Mouse (Mus musculus): ENCODE measurements around the gene Gm340.

The Gm340 gene

DNA sequence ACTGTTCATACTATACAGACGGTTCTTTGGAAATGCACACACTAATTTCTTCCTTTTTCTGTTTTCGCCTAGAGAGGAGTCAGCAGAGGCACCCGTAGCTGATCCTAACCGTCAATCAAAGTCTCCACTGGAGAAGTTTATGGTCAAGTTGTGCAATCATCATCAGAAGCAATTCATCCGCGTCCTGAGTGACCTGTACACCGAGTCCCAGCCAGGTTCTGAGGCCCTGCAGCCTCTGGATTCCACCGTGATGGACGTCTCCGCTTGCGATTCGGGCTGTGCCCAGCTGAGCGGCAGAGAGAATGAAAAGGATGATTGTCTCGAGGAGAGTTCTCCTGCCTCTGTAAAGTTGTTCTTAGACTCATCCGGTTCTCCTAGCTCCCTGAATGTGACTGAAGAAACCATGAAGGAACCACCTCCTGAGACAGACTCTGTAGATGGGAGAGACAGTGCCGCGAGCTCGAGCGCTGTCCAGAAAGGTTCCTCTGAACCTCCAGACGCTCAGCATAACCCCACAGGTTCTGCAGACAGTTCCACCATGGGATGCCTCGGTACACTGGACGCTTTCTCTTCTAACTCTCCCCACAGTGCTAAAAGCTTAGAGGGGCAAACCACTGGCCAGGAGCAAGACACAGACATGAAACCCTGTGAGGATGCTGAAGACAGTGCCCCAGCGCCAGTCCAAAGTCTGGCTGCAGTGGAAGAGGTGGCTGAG is at the start of gene Gm340:
Gene Gm340, plus strand, starts transcription at position 665 of the 715 bp plus-strand sequence.
- no peak for DNase-seq

DNA sequence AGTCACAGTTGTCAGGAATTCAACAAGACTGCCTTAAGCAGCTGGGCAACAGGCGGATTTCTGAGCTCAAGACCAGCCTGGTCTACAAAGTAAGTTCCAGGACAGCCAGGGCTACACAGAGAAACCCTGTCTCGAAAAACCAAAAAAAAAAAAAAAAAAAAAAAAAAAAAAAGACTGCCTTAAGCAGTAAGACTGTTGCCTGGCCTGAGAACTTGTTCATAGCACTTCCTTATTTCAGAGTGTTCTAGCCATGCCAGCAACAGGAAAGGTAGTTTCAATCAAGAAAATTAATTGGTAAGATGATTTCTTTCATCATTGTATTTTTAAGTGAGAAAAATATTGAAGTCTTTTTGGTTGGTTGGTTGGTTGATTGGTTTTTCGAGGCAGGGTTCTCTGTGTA is 48.1 kb upstream of the Gm340 start:
- no peak for DNase-seq

DNA sequence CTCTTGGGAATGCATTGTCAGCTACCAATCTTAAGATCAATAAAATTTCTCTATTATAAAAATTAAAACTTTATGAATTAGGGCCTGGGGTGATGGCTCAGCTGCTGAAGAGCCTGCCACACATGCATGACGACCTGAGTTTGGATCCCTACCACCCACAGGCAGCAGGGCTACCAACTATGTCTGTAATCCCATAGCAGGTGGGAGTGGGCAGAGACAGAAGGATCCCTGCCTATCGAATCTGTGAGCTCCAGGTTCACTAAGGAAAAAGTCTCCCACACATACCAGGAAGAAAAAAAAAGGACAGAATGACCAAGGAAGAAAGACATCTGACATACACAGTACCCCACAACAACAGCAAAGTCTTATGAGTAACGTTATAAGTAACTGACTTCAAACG is 25.2 kb upstream of the Gm340 start:
- DNase-seq: peak; percentile 55

DNA sequence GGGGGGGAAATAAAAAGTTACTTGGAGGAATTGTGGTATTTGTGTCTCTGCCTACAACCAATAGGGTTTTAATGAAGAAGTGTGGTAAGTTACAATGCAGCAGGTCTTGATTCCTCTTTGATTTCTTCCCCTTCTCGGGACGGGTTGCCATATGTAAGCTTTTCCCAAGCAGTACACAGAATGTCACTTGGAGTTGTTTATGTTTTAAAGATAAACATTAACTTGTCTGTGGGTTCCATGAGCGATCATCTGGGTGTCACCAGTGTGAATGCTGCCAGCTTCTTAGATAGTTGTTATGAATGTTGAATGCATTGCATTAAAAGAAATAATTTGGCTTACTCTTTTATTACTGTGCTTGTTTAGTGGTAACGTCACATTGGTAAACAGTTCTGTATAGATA is 24.7 kb upstream of the Gm340 start:
- DNase-seq: no peak

DNA sequence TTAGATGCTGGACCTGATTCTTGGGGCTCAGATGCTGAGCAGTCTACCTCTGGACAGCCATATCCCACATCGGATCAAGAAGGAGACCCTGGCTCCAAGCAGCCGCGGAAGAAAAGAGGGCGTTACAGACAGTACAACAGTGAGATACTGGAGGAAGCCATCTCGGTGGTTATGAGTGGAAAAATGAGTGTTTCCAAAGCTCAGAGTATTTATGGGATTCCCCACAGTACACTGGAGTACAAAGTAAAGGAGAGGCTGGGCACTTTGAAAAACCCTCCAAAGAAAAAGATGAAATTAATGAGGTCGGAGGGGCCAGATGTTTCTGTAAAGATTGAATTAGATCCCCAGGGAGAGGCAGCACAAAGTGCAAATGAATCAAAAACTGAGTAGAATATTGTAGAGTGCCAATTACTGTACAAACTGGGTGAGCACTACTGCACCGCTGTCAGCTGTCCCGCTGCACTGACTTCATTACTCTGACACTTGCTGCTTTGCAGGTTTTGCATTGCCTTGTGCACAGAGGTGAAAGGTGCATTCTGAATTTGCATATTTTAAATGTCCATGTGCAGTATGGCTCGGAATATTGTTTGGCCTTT is 23.2 kb upstream of the Gm340 start:
- DNase-seq: no peak

DNA sequence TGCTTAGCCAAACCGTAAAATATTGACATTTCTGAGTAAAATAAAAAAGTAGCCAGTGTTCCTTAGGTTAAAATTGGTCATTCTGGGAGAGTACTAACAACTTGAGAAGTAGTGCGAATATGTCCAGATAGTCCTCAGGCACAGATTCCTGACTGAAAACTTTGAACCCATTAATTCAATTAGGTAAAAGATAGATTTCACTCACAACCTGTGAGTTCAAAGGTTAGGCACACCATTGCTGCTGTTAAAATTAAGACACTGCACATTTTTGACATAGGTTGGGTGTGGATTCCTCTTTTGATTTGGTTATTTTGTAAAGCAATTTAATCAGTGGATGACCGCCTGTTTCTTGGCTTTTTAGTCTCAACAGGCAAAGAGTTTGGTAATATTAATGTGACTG is 21.3 kb upstream of the Gm340 start:
- DNase-seq: no peak

DNA sequence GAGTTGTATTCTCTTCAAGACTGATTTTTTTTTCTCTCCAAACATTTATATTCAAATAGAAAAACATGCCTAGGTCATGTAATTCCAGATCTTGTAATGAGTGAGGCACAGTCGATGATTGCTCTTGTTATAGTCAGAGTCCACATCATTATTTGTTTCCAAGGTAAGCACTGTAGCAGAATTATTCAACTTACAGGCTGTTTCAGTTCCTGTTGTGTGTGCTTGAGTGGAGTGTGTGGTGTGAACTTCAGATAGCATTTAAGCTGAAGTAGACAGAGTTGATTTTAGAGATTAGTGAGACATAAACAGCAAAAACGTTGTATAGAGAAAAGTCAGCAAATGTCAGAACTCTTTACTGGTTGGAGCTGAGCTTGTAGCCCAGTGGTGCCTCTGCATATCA is 13.4 kb upstream of the Gm340 start:
- no peak for DNase-seq

DNA sequence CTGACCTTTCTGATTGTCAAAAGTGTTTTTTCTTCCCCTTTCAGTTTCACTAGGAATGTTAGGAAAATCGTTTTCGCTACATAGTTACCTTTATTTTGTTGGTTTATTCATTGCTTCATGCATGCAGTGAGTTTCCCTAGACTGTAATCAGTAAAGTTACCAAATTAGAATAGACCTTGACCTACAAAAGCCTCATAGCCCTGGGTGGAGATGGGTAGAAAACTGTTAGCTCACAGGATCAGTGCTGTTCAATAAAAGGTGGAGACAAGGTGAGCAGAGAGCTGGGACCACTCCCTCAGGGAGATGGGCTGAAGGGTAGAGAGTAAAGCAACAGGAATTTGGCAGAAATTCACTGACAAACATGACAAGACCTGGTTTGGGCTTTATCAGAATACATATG is 8.5 kb upstream of the Gm340 start:
- DNase-seq: no peak

DNA sequence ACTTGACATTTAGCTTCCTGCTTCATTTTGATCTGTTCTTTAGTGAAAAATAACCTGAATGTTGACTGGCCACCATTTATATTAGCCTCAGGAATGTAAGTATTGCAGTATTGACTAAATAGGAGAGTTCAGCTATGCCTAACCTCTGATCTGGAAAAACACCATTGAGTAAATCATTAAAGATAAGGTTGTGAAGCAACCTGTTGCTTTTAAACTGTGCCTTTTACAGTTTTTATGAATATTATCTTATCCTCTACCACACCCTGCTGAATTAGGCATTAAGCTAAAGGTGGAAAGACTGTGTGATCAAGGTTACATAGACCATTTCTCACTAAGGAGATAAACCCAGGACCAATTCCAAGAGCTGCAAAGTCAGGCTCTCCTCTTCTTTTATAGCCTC is 4.6 kb upstream of the Gm340 start:
- no peak for DNase-seq

DNA sequence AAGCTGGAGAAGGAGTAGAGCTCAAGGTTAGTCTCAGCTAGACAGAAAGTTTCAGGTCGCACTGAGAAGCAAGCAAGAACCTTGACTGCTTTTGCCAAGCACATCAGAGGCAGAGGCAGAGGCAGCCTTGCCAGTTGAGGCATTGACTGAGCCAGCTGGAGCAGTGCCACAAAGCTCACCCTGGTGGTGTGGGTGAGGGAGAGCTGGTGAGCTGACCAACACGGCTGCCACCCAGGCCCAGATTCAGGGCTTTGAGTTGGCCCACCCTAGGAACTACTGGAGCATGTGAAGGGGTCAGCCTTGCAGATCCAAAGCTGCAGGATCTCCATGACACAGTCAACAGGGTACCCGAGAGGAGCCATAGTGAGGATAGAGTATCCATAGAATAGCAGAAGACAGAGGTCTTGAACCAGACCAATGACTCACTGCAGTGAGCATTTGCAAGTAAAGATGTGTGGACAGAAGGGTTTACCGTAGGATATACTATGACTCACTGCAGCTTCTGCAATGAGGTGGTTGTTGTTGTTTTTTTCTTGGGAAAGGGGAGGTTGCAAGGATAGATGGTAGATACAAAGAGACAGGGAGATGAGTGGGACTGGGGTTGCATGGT is 2.8 kb upstream of the Gm340 start:
- DNase-seq: no peak

DNA sequence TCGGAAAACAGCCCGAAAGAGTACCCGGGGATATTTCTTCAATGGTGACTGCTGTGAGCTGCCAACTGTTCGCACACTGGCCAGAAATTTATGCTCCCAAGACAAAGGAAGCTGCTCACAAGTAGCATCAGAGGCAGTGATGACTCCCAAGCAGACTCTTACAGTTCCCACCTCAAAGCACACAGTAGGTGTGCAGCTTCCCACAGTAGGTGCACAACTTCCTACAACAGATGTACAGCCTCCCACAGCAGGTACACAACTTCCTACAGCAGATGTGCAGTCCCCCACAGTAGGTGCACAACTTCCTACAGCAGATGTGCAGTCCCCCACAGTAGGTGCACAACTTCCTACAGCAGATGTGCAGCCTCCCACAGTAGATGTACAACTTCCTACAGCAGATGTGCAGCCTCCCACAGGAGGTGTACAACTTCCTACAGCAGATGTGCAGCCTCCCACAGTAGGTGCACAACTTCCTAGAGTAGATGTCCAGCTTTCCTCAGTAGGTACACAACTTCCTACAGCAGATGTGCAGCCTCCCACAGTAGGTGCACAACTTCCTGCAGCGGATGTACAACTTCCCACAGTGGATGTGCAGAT is 846 bp downstream of the Gm340 start:
- no peak for DNase-seq

DNA sequence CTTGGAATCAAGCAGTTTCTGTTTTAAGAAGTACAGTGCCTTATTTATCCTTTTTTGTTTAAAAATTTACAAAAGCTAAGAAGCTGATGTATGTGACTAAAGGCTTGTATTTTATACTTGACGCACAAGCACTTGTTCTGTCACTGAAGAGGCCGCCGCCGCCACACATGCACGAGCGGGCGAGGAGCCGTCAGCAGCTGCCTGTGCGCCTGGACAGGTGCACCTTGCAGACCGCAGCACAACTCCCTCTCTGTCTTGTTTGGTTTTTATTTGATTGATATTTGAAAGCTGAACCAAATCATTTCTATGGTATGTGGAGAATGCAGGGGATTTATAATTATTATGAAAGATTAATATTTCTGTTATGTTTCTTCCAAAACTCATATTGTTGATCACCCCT is 4.6 kb downstream of the Gm340 start:
- DNase-seq: no peak

DNA sequence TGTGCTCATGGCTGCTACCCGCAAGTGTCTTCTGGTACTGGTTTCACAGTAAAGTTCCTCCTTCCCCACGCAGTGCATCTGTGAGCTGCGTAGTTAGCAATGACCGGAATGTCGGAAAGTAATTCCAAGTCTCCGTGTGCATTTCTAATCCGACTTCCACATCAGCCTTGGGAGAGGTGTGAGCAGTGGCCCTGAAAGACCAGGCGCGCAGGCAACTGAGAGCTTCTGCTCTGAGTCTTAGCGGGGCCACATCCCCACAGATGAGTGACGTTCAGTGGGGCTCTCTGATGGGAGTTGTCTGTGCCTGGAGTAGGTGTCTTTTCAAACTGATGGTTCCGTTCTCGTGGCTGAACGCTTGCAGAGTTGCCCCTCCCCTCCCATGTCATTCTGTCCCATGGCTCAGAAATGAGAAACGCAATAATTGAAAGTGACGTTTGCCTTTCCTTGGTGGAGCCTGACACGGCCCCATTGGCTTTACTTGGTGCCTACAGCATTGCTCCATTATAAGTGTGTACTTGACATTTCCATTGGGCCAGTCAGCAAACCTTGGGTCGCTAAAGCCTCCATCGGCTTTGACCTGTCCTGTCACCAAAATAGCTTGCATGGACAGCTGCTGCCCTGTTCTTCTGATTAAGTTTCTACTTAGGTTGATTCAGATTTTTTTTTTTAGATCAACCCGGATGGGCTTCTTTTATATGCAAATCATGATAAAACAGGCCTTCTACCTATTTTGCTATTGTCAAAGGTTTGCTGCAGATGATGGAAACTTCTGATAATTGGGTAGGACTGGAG is 5.5 kb downstream of the Gm340 start:
- DNase-seq: no peak

DNA sequence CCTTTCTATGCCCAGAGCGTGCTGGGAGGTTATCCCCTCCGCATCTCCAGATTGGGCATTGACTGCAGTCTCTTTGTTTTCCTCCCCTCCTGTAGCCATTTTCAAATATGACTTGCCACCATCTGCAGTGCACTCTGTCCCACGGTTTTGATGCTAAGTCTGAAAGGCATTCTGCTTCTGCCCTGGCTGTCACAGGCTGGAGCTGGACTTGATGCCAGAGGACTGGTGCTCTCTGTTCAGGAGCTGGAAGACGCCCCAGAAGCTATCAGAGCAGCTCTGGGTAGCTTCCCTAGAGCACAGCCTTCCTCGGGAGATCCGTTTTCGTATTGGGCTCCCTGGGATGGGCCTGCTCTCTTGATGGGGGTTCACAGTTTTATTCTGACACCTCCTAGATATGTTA is 6.9 kb downstream of the Gm340 start:
- no peak for DNase-seq

DNA sequence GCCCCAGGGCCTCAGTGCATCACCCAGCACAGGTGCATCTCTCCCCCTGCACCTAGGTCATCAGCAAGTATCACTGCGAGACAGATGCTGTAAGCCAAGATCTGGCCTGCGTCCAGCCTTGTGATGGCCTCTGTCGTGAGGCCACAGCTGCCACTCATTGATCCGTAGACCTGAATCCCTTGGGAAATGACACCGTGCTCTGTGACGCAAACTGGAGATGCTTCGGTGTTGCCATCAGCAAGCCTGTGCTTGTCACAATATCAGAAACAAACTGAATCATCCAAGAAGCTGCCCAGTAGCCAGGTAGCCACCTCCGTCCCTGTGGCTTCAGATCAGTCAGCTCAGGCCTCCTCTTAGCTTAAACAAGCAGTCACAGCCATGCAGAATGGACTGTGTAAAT is 7.5 kb downstream of the Gm340 start:
- DNase-seq: no peak

DNA sequence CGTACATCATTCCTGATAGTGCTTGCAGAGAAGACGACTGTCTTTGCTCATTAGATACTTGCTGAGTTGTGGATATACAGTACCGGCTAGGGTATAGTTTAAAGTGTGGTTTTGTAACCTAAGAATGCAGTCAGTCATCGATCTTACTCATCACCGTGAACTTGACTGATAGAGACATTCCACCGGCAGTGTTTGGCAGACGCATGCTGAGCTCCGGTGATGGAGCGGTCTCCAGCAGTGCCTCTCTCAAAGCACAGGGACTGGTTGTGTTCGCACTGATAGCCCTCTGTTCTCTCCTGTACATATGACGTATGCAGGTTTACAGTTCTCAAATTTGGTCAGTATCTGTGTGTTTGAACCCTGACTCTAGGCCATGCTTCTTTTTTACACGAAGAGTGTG is 9.6 kb downstream of the Gm340 start:
- DNase-seq: no peak

DNA sequence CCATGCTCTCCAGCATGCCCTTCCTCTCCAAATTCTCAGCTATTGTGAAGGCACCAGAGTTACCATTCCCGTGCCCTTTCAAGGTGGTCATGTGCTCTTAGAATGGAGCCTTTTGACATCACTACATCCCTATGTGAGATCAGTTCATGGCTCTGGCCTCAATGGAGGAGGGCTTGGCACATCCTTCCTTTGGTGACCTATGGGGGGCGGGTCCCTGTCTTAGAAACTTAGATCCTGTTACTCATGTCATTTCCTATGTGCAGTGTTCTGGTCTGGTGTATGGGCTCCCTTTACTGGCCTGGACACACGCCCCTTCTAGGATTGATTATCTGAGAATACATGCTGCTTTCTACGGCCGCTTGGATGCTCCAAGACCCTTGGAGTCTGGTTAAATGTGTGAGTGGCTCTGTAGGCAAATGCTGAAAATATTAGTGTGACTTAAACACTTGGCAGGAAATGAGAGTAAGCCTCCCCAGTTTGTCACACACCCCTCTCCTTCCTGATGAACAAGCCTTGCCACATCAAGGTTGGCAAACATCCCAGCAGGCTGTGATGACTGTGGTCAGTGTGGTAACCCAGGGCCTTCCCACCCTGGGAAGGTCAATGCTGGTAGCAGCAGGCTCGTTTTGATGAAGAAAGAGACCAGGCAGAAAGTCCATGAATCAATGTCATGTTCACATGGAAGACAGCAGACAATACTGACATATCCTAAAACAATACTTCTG is 15.2 kb downstream of the Gm340 start:
- DNase-seq: peak; percentile 62

DNA sequence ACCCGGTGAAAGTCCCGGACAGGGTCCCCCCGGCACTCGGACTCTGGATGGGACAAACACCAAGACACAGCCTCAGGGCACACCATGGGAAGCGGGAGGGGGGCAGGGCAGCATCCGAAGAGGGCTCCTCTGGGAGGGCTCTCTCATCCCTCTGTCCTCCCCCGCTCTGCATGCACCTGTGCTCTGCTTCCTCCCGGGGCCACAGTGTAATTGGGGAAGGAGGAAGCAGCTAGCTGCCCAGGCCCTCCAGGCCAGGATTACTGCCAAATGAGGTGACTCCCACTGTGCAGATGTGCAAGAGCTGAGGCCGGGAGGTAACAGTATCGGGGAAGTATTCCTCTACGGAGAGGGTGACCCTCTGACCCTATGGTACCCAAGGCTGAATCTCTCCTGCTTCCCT is 18.5 kb downstream of the Gm340 start:
- no peak for DNase-seq

DNA sequence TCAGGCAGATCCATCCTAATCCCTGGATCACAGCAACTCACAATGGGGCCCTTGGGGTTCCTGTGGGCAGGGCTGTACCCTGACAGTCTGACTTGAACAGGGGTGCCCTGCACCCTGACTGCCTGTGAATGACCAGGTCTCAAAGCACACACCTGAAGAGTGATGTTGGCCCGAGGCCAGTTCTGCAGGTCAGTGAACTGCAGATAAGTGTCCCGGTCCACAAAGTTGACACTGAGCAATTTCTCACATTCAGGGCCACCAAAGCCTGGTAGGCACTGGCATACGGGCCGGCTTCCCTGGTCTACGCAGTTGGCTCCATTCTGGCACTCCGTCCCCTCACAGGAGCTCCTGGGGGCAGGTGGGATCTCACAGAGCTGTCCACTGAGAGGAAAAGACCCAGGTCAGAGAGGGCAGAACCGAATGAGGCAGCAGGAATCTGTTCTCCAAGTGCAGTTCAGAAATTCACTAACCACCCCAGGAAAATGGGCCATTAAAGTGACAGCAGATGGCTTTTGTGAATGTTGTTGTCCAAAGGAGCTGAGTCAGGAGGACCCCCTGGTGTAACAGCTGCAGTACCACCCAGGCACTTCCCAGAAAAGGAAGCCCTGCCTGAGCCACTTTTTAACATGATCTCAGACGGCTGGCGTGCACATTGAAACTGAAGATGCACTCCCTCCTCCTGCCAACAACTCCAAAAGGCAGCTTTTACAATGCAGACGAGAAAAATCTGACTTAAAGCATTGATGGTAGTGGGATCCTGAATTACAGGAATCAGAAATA is 24.2 kb downstream of the Gm340 start:
- peak; percentile 64 for DNase-seq

DNA sequence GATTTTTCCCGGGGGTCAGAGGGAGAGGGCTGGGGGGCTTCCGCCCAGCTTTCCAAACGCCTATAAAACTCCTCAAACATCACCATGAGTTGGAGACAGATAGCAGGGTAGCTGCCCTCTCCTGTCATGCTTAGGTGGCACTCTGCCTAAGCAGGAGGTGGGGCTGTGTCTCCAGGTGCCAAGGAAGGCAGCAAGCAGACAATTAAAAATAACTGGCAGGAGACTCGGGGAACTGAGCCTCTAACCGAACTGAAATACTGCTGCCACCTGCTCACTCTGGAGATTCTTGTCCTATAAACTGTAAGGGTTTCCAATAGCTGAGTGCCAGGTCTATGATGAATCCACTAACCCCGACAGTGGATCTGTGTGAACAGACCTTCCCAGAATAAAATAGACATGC is 29.5 kb downstream of the Gm340 start:
- DNase-seq: no peak

DNA sequence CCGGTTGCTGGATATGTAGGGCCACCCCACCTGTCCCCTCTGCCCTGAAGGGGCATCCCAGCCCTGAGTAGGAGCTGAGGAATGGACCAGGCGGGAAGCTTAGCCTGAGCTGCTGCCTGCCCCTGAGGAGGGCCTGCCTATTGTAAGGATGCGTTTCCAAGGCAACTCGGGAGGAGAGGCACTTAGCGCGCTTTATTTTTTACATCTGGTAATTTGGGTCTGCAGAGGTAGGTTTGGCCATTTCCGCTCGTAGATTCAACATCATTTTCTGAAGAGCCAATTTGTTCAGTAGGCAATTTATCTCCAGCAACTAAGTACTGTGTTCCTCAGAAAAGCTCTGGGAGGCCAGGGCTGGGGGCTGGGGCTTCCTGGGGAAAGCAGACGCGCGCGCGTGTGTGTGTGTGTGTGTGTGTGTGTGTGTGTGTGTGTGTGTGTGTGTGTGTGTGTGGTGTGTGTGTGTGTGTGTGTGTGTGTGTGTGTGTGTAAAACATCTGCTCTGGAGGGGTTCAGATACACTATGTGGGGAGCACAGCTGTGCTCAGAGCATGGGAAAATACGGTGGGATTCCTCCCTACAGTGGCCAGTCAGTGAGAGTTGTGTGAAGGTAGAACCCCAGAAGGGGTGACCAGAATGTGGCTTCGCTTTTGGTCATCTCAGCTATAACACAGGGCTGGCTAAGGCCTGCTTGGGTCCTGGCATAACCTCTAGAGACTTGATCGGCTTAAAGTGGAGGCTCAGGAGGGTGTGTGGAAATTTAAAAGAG is 31.3 kb downstream of the Gm340 start:
- DNase-seq: no peak
